Mouse (Mus musculus) brain, embryonic 14.5 days (tissue): ENCODE results near the gene Csf2rb.

ENCODE experiments used
- CTCF ChIP-seq: fragments of 200-500 bp; IDR thresholded peaks from 2 replicates; pipeline ENCODE4 v1.5.1; 2012; ENCODE audit warnings: inconsistent platforms, mild to moderate bottlenecking, moderate library complexity, borderline replicate concordance; ENCODE audit not compliant: insufficient read depth, insufficient read length; ENCODE audit errors: extremely low read depth
- POLR2A ChIP-seq: fragments of 200-500 bp; IDR thresholded peaks from 2 replicates; pipeline ENCODE4 v1.6.1; 2012; ENCODE audit warnings: mild to moderate bottlenecking, inconsistent platforms, borderline replicate concordance; ENCODE audit not compliant: poor library complexity, insufficient read depth, insufficient read length, severe bottlenecking; ENCODE audit errors: extremely low read depth

DNA sequence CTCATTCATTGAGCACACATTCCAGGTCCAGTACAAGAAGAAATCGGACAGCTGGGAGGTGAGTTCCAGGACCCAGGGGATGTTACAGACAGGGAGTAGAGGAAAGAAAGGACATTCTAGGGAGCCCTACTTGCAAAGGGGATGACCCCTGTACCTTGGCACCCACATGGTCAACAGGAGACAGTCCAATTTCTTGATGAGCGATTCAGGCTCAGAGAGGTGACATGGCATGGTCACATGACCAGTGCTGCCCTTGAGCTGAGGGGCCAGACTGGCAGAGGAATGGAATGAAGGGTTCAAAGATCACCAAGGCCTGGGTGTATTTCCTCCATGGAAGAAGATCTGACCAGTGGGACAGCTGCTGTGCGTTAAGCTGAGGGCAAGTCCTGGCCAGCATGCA, 19.0 kb downstream of the Csf2rb start:
- TF ChIP-seq CTCF, result no peak
- TF ChIP-seq POLR2A, result no peak
